Mouse (Mus musculus): ENCODE measurements at regions not wholly inside any gene's neighbourhood (a gene's known extent, or its start where the extent isn't known, plus 50 kb on each side); places are given as distances from the start of the nearest gene placed in this dataset.

DNA sequence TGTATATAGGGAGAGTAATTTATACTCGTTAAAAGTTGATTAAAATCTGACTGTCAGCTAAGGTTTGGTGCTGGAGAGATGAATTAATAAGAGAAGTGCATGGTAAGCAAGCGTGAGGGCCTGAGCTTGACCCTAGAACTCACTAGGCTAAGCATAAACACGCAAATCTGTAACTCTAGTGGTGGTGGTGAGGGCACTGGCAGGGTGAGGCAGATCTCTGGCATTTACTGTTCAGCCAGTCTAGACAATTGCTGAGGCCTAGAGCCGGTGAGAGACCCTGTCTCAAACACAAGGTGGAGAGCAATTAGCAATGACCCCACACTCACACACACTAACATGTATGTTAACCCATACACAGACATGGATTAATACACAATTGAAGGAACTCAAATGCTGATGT lies 544.0 kb upstream of the Pdzrn3 start:
- Histone ChIP-seq H3K27ac (no peak overlapping the region), H3K4me3 (ENCODE audit: low read length) (no peak overlapping the region), H3K9me3 (ENCODE audit: low read length) (no peaks in the 10 kb centered on the region), H3K4me2 (ENCODE audit: low read depth, low read length) (no peak overlapping the region), H3K4me1 (ENCODE audit: insufficient read depth, low read length) (no peaks in the 10 kb centered on the region), H3K36me3 (ENCODE audit: insufficient read depth, low read length) (no peaks in the 10 kb centered on the region), H3K9ac (replicated peaks; ENCODE audit: low read length) (no peak overlapping the region), H3K27me3 (ENCODE audit: insufficient read depth, low read length) (no peaks in the 10 kb centered on the region)
- no peak for ATAC-seq
- no peak for DNase-seq (ENCODE audit: low spot score)
- no peak for TF ChIP-seq CTCF (IDR thresholded peaks at IDR 0.05; ENCODE audit: low read depth)
- 70% methylated on average over 4 of the region's 4 CpGs for WGBS

DNA sequence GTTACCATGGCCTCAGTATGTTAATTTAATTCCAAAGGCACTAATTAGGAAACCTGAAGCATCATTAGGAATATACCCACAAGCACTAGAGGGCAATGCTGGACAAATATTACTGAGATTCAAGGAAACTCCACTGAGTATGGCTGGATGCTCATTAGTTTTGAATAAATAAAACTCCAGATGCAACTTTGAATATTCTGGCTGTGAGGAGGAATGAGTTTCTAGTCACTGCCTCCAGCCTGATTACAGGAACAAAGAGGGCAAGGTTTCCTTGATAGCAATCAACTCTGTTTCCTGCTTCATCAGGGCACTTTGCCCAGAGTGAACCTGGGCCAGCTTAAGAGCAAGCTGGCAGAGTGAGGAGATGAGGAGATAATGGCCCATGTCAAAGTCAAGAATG lies 543.5 kb upstream of the Pdzrn3 start:
- Histone ChIP-seq H3K27ac (no peak overlapping the region), H3K4me3 (ENCODE audit: low read length) (no peak overlapping the region), H3K36me3 (ENCODE audit: insufficient read depth, low read length) (no peaks in the 10 kb centered on the region), H3K27me3 (ENCODE audit: insufficient read depth, low read length) (no peaks in the 10 kb centered on the region), H3K9ac (replicated peaks; ENCODE audit: low read length) (no peak overlapping the region), H3K9me3 (ENCODE audit: low read length) (no peaks in the 10 kb centered on the region), H3K4me1 (ENCODE audit: insufficient read depth, low read length) (no peaks in the 10 kb centered on the region), H3K4me2 (ENCODE audit: low read depth, low read length) (no peak overlapping the region)
- DNase-seq (ENCODE audit: low spot score) (peak; percentile 59), ATAC-seq (no peak)
- TF ChIP-seq CTCF (IDR thresholded peaks at IDR 0.05; ENCODE audit: low read depth) = peak; percentile 57

DNA sequence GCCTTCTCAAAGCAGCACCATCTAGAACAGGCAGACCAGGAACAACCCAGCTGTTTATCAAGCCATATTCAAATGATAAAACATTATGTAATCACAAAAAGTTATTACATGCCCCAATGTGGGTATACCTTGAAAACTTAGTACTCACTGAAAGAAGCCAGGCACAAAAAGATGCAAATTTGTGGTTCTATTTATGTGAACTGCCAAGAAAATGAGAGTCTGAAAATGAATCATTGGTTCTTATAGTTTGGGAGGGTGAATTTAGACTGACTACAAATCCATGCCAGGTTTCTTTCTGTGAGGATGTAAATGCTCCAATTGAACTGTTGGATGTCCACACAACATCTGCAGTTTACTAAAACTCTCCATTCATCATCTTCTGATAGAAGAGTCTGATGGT lies 541.2 kb upstream of the Pdzrn3 start:
- H3K27me3 ChIP-seq (ENCODE audit: insufficient read depth, low read length) = no peaks in the 10 kb centered on the region
- no peak overlapping the region for H3K9ac ChIP-seq (replicated peaks; ENCODE audit: low read length)
- ATAC-seq (no peak), DNase-seq (ENCODE audit: low spot score) (no peak)
- TF ChIP-seq CTCF (IDR thresholded peaks at IDR 0.05; ENCODE audit: low read depth) = no peak
- H3K36me3 ChIP-seq (ENCODE audit: insufficient read depth, low read length) = no peaks in the 10 kb centered on the region
- no peak overlapping the region for H3K4me3 ChIP-seq (ENCODE audit: low read length)
- no peaks in the 10 kb centered on the region for H3K9me3 ChIP-seq (ENCODE audit: low read length)
- no peaks in the 10 kb centered on the region for H3K4me1 ChIP-seq (ENCODE audit: insufficient read depth, low read length)
- no peak overlapping the region for H3K27ac ChIP-seq
- no peak overlapping the region for H3K4me2 ChIP-seq (ENCODE audit: low read depth, low read length)

DNA sequence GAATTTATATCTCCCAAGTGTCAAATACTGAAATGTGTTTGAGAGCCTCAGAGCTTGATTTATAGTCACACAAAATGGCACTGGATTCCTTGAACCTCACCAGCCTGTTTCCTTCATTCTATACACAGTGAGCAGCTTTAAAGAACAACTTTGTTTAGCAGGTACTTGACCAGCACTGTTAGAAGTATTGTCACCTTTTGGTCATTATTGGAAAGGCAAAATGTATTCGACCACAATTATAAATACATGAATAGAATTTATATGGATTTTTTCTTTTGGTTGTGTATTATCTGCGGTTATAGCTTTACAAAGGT lies 527.3 kb upstream of the Pdzrn3 start:
- no peak for TF ChIP-seq CTCF (IDR thresholded peaks at IDR 0.05; ENCODE audit: low read depth)
- 92% methylated on average over 2 of the region's 2 CpGs for WGBS
- Histone ChIP-seq H3K27ac (no peak overlapping the region), H3K4me1 (ENCODE audit: insufficient read depth, low read length) (no peaks in the 10 kb centered on the region), H3K9me3 (ENCODE audit: low read length) (no peaks in the 10 kb centered on the region), H3K4me3 (ENCODE audit: low read length) (no peak overlapping the region), H3K9ac (replicated peaks; ENCODE audit: low read length) (no peak overlapping the region), H3K36me3 (ENCODE audit: insufficient read depth, low read length) (no peaks in the 10 kb centered on the region), H3K4me2 (ENCODE audit: low read depth, low read length) (no peak overlapping the region), H3K27me3 (ENCODE audit: insufficient read depth, low read length) (no peaks in the 10 kb centered on the region)
- ATAC-seq (no peak), DNase-seq (ENCODE audit: low spot score) (no peak)

DNA sequence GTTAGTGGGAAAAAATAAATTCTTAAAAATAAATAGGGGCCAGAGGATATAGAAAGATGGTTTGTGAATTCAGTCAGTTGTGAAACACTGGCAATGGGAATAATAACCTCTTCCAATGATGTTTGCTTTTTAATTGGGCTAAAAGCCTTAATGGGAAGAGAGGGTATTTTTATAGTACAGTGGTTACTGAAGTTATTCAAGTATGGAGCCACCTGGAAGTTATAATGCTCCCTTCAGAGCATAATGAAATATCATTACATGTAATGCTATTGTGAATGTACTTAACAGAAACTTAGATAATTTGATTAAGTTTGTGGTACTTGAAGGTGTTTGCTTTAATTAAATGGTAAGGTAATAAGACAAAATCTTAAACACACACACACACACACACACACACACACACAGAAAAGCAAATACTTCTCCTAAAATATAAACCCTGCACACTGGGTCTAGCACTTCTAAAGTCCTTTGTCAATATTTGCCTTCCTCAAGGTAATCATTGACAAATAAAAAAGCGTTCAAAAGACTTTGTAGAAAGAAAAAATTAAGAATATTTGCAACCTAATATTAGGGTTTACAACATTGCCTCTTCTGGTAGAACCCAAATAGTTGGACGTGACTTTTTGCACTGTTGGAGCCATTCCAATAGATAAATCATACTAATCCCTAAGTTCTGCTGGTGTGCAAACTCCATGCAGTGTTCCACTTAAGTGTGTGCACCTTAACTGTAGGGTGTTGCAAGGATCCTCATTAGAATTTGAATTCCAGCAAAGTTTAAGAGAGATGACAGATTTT lies 526.7 kb upstream of the Pdzrn3 start:
- no peak for DNase-seq (ENCODE audit: low spot score)
- TF ChIP-seq CTCF (IDR thresholded peaks at IDR 0.05; ENCODE audit: low read depth) = no peak
- Histone ChIP-seq H3K27ac (no peak overlapping the region), H3K4me2 (ENCODE audit: low read depth, low read length) (no peak overlapping the region), H3K27me3 (ENCODE audit: insufficient read depth, low read length) (no peaks in the 10 kb centered on the region), H3K4me1 (ENCODE audit: insufficient read depth, low read length) (no peaks in the 10 kb centered on the region), H3K9me3 (ENCODE audit: low read length) (no peaks in the 10 kb centered on the region), H3K9ac (replicated peaks; ENCODE audit: low read length) (no peak overlapping the region), H3K36me3 (ENCODE audit: insufficient read depth, low read length) (no peaks in the 10 kb centered on the region), H3K4me3 (ENCODE audit: low read length) (no peak overlapping the region)
- ATAC-seq = no peak
- WGBS = 75% methylated on average over 2 of the region's 2 CpGs

DNA sequence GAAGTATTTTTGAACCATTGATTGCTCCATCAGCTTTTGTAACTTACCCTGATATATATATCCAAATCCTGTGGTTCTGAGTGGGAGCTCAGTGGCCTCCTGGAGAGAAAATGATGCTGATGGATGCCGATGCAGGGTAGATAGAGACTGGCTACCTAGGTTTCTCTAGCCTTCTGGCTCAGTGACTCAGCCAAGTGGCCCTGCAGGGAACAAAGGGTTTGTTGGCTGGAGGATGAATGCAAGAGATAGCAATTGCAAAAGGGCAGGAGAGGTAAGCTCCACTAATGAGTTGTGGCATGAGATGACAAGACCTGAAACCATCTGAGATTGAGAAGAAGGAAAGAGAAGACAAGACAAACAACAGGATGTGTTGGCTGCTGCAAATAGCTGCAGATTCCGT lies 524.6 kb upstream of the Pdzrn3 start:
- WGBS = 78% methylated on average over 2 of the region's 2 CpGs
- TF ChIP-seq CTCF (IDR thresholded peaks at IDR 0.05; ENCODE audit: low read depth) = no peak
- no peak for DNase-seq (ENCODE audit: low spot score)

DNA sequence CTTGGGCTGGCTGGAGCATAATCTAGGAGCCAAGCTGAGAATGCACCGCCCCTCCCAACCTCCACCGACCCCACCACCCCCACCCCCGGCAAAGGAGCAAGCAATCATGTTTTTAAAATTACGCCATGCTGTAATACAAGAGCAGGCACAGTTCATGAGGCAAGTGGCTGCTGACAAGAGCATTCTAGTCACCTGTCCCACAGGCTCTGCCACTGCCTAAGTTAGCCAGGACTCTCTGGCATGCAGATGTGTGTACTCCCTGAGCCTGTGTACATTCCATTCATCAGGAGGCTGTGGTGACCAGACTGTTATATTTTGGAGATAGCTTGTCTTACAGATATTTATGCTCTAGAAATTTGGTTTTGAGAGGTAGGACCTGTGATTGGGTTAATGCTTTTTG lies 520.8 kb upstream of the Pdzrn3 start:
- DNase-seq (ENCODE audit: low spot score) = no peak
- TF ChIP-seq CTCF (IDR thresholded peaks at IDR 0.05; ENCODE audit: low read depth) = no peak
- H3K27me3 ChIP-seq (ENCODE audit: insufficient read depth, low read length) = no peaks in the 10 kb centered on the region
- no peak overlapping the region for H3K4me2 ChIP-seq (ENCODE audit: low read depth, low read length)
- no peaks in the 10 kb centered on the region for H3K4me1 ChIP-seq (ENCODE audit: insufficient read depth, low read length)
- no peaks in the 10 kb centered on the region for H3K9me3 ChIP-seq (ENCODE audit: low read length)
- no peak overlapping the region for H3K4me3 ChIP-seq (ENCODE audit: low read length)
- no peak for ATAC-seq
- no peaks in the 10 kb centered on the region for H3K36me3 ChIP-seq (ENCODE audit: insufficient read depth, low read length)
- no peak overlapping the region for H3K9ac ChIP-seq (replicated peaks; ENCODE audit: low read length)
- no peak overlapping the region for H3K27ac ChIP-seq
- 84% methylated on average over 4 of the region's 4 CpGs for WGBS

More for the DNA sequence above, 524.6 kb upstream of the Pdzrn3 start:
- no peak overlapping the region for H3K4me2 ChIP-seq (ENCODE audit: low read depth, low read length)
- H3K27ac ChIP-seq = no peak overlapping the region
- H3K9me3 ChIP-seq (ENCODE audit: low read length) = no peaks in the 10 kb centered on the region
- H3K4me1 ChIP-seq (ENCODE audit: insufficient read depth, low read length) = no peaks in the 10 kb centered on the region
- H3K4me3 ChIP-seq (ENCODE audit: low read length) = no peak overlapping the region
- no peak overlapping the region for H3K9ac ChIP-seq (replicated peaks; ENCODE audit: low read length)
- H3K27me3 ChIP-seq (ENCODE audit: insufficient read depth, low read length) = no peaks in the 10 kb centered on the region
- H3K36me3 ChIP-seq (ENCODE audit: insufficient read depth, low read length) = no peaks in the 10 kb centered on the region
- no peak for ATAC-seq

Data from hindbrain, postnatal 0 days (tissue).